ENCODE assay signal across 12 mouse cellular contexts in the genomic region with DNA sequence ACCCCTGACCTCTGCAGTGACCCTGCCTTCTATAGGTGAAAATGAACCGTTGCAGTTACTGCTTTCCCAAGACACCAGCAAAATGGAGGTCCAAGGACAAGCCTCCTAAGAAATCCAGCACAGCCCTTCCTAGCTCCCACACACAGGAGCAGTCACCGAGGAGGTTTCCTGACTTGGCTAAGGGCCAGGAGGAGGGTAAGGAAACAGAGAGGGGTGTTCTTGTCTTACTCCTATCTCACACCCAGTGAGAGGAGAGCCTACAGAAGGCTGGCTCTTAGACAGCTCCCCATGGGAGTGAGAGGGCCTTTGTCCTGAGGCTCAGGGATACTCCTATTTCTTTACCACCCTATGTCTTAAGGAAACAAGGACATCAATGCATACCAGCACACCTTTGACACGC.
A peak's percentile ranks its signal among the peaks of the same experiment; 100 is the strongest.
DNase-seq lines count a peak whose midpoint lies in the region; ATAC-seq and TF ChIP-seq lines count a peak whose summit lies in the region.
"Had no signal": no experiment of that assay in that cellular context is flagged by ENCODE, and none has a peak within 500 bp of the region (broad histone marks: within the 10 kb centered on the region; RNA-seq: fewer than 3 reads in every experiment).

No protein-coding gene starts in this region.

- H3K36me3 ChIP-seq in heart, embryonic 11.5 days (ENCODE audit: control insufficient read depth, insufficient read depth, low read length), result no peaks in the 10 kb centered on the region
- no peaks in the 10 kb centered on the region for H3K36me3 ChIP-seq in lung, embryonic 14.5 days (ENCODE audit: insufficient read depth)
- no peaks in the 10 kb centered on the region for H3K36me3 ChIP-seq in embryonic facial prominence, embryonic 11.5 days (replicated peaks; ENCODE audit: control insufficient read depth, insufficient read depth, low read depth, low read length)
- no peaks in the 10 kb centered on the region for H3K36me3 ChIP-seq in limb, embryonic 10.5 days
- H3K36me3 ChIP-seq: stomach, embryonic 15.5 days had no signal

- 61% methylated on average over 3 of the region's 3 CpGs for WGBS in heart, embryonic 11.5 days (ENCODE audit: insufficient replicate concordance)
- 43% methylated on average over 3 of the region's 3 CpGs for WGBS in lung, embryonic 14.5 days
- WGBS in embryonic facial prominence, embryonic 11.5 days, result 56% methylated on average over 3 of the region's 3 CpGs
- 87% methylated on average over 3 of the region's 3 CpGs for WGBS in limb, embryonic 10.5 days

- no peak overlapping the region for H3K9ac ChIP-seq in heart, embryonic 11.5 days (ENCODE audit: low read depth, low read length)
- H3K9ac ChIP-seq in lung, embryonic 14.5 days, result no peak overlapping the region
- no peak overlapping the region for H3K9ac ChIP-seq in embryonic facial prominence, embryonic 11.5 days (replicated peaks; ENCODE audit: low read length)
- H3K9ac ChIP-seq: stomach, embryonic 15.5 days had no signal

- H3K4me1 ChIP-seq in heart, embryonic 11.5 days (ENCODE audit: control insufficient read depth, insufficient read depth, low read length), result peaks cover 30% of the 10 kb centered on the region
- 0 out of 2 replicates have a peak, but pooled peaks cover 13% of the 10 kb centered on the region for H3K4me1 ChIP-seq in lung, embryonic 14.5 days (ENCODE audit: insufficient read depth)
- H3K4me1 ChIP-seq in embryonic facial prominence, embryonic 11.5 days (ENCODE audit: control insufficient read depth, insufficient read depth, low read length), result no peaks in the 10 kb centered on the region
- peaks cover 26% of the 10 kb centered on the region for H3K4me1 ChIP-seq in limb, embryonic 10.5 days
- H3K4me1 ChIP-seq: stomach, embryonic 15.5 days had no signal

- no peak for ATAC-seq in heart, embryonic 11.5 days (replicated peaks; ENCODE audit: insufficient number of reproducible peaks, low FRiP score, low TSS enrichment)
- ATAC-seq in lung, embryonic 14.5 days (ENCODE audit: insufficient read depth), result peak; percentile 44
- no peak for ATAC-seq in embryonic facial prominence, embryonic 11.5 days (replicated peaks; ENCODE audit: insufficient number of reproducible peaks, low FRiP score, low TSS enrichment, low read depth)

- TF ChIP-seq CTCF in lung, embryonic 14.5 days (IDR thresholded peaks at IDR 0.05; ENCODE audit: low read depth), result no peak

- no peaks in the 10 kb centered on the region for H3K27me3 ChIP-seq in heart, embryonic 11.5 days (ENCODE audit: control insufficient read depth, insufficient read depth, low read length)
- no peaks in the 10 kb centered on the region for H3K27me3 ChIP-seq in lung, embryonic 14.5 days (ENCODE audit: insufficient read depth, low read length)
- H3K27me3 ChIP-seq in embryonic facial prominence, embryonic 11.5 days (ENCODE audit: control insufficient read depth, insufficient read depth, low read length), result no peaks in the 10 kb centered on the region
- no peaks in the 10 kb centered on the region for H3K27me3 ChIP-seq in limb, embryonic 10.5 days (ENCODE audit: low read depth, poor library complexity, severe bottlenecking)
- H3K27me3 ChIP-seq: stomach, embryonic 15.5 days had no signal

- peak overlapping the region; percentile 82 for H3K27ac ChIP-seq in heart, embryonic 11.5 days (ENCODE audit: low read depth, low read length)
- H3K27ac ChIP-seq in lung, embryonic 14.5 days (ENCODE audit: low read depth), result peak overlapping the region; percentile 60
- H3K27ac ChIP-seq in embryonic facial prominence, embryonic 11.5 days (replicated peaks; ENCODE audit: low read depth, low read length), result no peak overlapping the region
- H3K27ac ChIP-seq in limb, embryonic 10.5 days, result peak overlapping the region; percentile 58
- H3K27ac ChIP-seq: macrophage; stomach, embryonic 15.5 days had no signal

- H3K4me2 ChIP-seq in heart, embryonic 11.5 days, result no peak overlapping the region
- H3K4me2 ChIP-seq in lung, embryonic 14.5 days, result no peak overlapping the region
- no peak overlapping the region for H3K4me2 ChIP-seq in embryonic facial prominence, embryonic 11.5 days (ENCODE audit: low read depth, low read length)
- H3K4me2 ChIP-seq: stomach, embryonic 15.5 days had no signal

- no peak for DNase-seq in heart, adult 8-10 months (ENCODE audit: low spot score)
- DNase-seq in lung, embryonic 14.5 days, result peak; percentile 55
- DNase-seq in lung, postnatal 4 days, result no peak
- peak; percentile 26 for DNase-seq in embryonic facial prominence, embryonic 11.5 days (ENCODE audit: low spot score)
- DNase-seq in limb, embryonic 10.5 days (ENCODE audit: low spot score), result no peak
- DNase-seq in adrenal gland, postnatal 14 days, result no peak
- no peak for DNase-seq in urinary bladder, adult 2 months (ENCODE audit: low spot score)
- DNase-seq: cerebellum, postnatal 25 days; gastrocnemius, postnatal 14 days had no signal

- no peak overlapping the region for H3K4me3 ChIP-seq in heart, embryonic 11.5 days (ENCODE audit: low read depth, low read length)
- no peak overlapping the region for H3K4me3 ChIP-seq in lung, embryonic 14.5 days (ENCODE audit: low read depth, low read length)
- H3K4me3 ChIP-seq in embryonic facial prominence, embryonic 11.5 days (ENCODE audit: low read depth, low read length), result no peak overlapping the region
- no peak overlapping the region for H3K4me3 ChIP-seq in limb, embryonic 10.5 days
- H3K4me3 ChIP-seq: stomach, embryonic 15.5 days had no signal

- H3K9me3 ChIP-seq in heart, embryonic 11.5 days (replicated peaks; ENCODE audit: control insufficient read depth, low read length), result no peaks in the 10 kb centered on the region
- no peaks in the 10 kb centered on the region for H3K9me3 ChIP-seq in lung, embryonic 14.5 days (ENCODE audit: low read depth, low read length)
- no peaks in the 10 kb centered on the region for H3K9me3 ChIP-seq in embryonic facial prominence, embryonic 11.5 days (replicated peaks; ENCODE audit: control insufficient read depth, low read length)
- 0 out of 2 replicates have a peak, but pooled peaks cover 1% of the 10 kb centered on the region for H3K9me3 ChIP-seq in limb, embryonic 10.5 days (replicated peaks)
- H3K9me3 ChIP-seq: stomach, embryonic 15.5 days had no signal

Comparison
In these comparisons a context has a peak if more than half of its experiments do, and no peak if none do; other contexts are left out.
1. DNase-seq: peak in lung, embryonic 14.5 days (single experiment) and embryonic facial prominence, embryonic 11.5 days (single experiment); none in heart, adult 8-10 months (single experiment), lung, postnatal 4 days (0 of 2), limb, embryonic 10.5 days (single experiment), adrenal gland, postnatal 14 days (single experiment) and urinary bladder, adult 2 months (single experiment).